Mouse (Mus musculus) megakaryocyte, embryonic 14.5 days (primary cell): ENCODE results near the gene Psma6.

Experiments used
- FLI1 ChIP-seq: IDR thresholded peaks from 2 replicates; pipeline ENCODE4 v1.6.1; 2012; ENCODE audit warnings: low read length, inconsistent platforms, mixed read lengths
- GATA1 ChIP-seq: IDR thresholded peaks from 3 replicates; pipeline ENCODE4 v1.6.1; 2012; ENCODE audit warnings: mixed read lengths, low read length, inconsistent platforms, borderline replicate concordance

- TF ChIP-seq GATA1 (no peak), FLI1 (no peak)
Observed at GRCm38 (mm10) chr12:55446366-55446745, 62.3 kb downstream of the Psma6 start.
